Mouse (Mus musculus): ENCODE data around the gene Ppp4r3a. TPM values are rescaled to one million over a fixed set of nuclear protein-coding genes. Genes with fewer than 3 reads are reported as not detected.

Ppp4r3a gene
- polyA plus RNA-seq, 1 experiment: 6.6 TPM

DNA sequence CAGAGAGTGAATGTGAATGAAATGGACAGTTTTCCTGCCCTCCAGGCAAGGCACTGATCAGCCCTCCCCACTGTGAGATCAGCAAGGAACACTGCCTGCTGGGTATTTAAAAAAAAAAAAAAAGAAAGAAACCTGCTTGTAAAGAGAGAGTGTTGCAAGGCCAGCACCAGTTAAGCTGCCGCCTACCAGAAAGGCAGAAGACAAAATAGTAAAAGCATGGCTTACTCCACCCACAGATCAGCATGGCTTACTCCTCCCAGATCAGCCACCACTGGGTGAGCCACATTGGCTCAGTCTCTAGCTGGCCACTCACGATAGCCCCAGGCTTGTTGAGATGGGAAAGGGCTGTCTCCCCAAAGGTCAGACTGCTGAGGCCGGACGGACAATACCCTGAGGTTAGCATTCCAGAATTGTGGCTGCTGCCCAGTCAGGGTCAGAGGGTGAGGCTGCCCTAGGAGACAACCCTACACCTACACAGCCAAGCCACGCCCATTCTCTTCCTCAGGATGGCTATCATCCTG lies 87.1 kb downstream of the Ppp4r3a start:
- 61% methylated on average over 5 of the region's 5 CpGs for WGBS
- DNase-seq (ENCODE audit: low read depth, low spot score): no peak

GRCm38 (mm10) chr12:100995607-100996377 lies 87.7 kb downstream of the Ppp4r3a start:
- WGBS: 83% methylated on average over 16 of the region's 16 CpGs
- no peak for DNase-seq (ENCODE audit: low read depth, low spot score)

DNA sequence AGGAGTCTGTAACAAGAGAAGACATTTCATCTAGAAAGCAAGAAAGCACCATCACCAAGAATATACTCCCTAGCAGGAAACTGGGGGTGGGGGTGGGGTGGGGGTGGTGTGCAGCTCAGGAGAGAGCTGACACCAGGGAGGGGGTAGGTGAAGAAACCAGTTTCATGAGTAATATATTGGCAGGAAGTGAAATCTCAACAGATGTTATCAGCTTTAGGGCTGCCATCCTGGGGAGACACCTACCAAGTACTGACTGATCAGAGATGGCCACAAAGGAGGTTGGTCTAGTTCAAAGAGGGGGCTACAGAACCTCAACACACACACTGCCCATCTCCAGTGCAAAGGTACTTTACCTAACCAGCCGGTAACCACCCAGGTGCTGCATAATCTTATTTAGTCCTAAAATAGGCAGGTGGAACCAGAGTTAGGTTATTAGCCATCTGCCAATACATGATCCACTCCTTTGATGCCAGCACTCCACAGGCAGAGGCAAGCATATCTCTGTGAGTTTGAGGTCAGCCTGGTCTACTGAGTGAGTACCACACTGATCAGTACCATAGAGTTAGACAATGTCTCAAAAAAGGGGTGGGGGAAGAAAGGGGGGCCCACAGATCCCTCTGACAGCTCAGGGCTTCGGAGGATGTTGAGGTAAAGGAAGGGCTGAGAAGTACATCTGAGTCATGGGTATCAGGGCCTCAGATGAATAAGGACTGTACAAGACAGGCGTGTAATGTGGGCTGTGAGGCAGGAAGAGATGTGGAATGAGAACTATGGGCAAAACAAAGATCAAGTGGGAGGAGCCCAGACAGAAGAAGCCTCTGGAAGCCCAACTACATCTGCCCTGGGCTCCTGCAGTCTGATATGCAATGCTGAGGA lies 89.1 kb downstream of the Ppp4r3a start:
- 70% methylated on average over 3 of the region's 3 CpGs for WGBS

GRCm38 (mm10) chr12:100993146-100993545 lies 90.4 kb downstream of the Ppp4r3a start:
- DNase-seq (ENCODE audit: low read depth, low spot score): no peak
- WGBS: 55% methylated on average over 3 of the region's 3 CpGs

More for the DNA sequence above, 89.1 kb downstream of the Ppp4r3a start:
- DNase-seq (ENCODE audit: low read depth, low spot score): no peak

GRCm38 (mm10) chr12:100992505-100992904 lies 91.0 kb downstream of the Ppp4r3a start:
- 80% methylated on average over 7 of the region's 7 CpGs for WGBS
- DNase-seq (ENCODE audit: low read depth, low spot score): no peak

- 52% methylated on average over 3 of the region's 3 CpGs for WGBS
- DNase-seq (ENCODE audit: low read depth, low spot score): no peak
These were observed 92.4 kb downstream of the Ppp4r3a start for GRCm38 (mm10) chr12:100991119-100991518.

DNA sequence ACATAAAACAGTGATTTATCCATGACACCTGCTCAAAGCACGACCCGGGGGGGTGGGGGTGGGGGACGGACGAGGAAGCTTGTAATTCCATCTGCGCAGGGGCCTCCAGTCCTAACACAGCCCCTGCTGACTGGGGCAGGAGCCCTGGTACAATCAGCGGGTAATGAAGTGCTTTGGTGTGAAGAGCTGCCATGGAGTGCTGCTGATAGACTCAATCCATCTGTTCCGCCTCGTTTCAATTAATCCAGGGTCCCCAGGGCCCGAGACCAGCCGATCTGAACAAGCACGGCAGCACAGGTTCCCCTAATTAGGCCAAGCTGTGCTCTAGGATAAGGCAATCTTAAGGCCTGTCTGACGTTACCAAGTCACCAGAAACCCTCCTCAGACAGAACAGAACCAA lies 93.2 kb downstream of the Ppp4r3a start:
- WGBS: 70% methylated on average over 12 of the region's 12 CpGs
- DNase-seq (ENCODE audit: low read depth, low spot score): no peak

DNA sequence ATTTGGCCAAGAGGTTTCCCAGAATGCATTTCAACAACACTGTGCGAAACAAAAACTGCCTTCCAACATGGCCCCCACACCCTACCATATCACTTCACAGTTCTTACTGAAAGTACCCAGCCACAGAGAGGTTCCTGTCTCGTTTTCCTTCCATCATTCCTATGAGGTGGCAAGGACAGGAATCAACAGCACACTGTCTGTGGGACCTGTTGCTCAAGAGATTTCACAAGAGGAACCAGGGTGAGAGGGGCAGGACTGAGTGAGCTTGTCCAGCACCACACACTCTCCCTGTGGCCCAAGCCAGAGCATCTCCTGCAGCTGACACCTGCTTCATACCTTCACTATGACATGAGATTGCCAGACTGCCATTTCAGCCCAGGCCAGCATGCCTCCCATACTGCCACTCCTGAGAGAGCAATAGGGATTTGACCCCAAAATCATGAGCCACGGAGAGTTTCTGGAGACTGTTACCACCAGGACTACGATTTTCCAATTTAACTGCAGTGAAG lies 93.7 kb downstream of the Ppp4r3a start:
- WGBS: 74% methylated on average over 4 of the region's 4 CpGs
- no peak for DNase-seq (ENCODE audit: low read depth, low spot score)

Other genes with a start within 250 kb of the Ppp4r3a start
- 3.0 and 4.3 TPM in 2 replicates for gene Gpr68, start 175.5 kb downstream of the Ppp4r3a start, polyA plus RNA-seq (2012; rRNA removed)
- 8.3 and 13.7 TPM in 2 replicates for gene Ccdc88c, start 54.6 kb downstream of the Ppp4r3a start, polyA plus RNA-seq (2012; rRNA removed)

All from large intestine, adult 2 months (tissue).